Mouse (Mus musculus): ENCODE data around the gene Cstf3. TPM values are rescaled to one million over a fixed set of nuclear protein-coding genes. Genes with fewer than 3 reads are reported as not detected.

Cstf3 gene
- polyA plus RNA-seq, 2 experiments = 52.2 to 52.9 TPM

DNA sequence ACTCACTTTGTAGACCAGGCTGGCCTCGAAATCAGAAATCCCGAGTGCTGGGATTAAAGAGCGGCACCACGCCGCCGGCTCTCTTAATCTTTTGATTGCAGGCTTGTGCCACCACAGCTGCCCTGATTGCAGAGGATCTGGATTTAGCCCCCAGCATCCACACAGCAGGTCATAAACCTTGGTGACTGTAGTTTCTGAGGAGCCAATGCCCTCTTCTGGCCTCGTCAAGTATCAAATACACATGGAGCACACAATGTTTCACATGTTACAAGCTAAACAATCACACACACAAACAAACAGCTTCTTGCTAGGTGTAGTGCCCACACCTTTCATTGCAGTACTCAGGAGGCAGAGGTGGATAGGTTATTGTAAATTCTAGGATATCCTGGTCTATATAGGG, 6.1 kb upstream of the Cstf3 start:
- Histone ChIP-seq H3K4me1 (ENCODE audit: control insufficient read depth, insufficient read depth, low read length) (0 out of 2 replicates have a peak, but pooled peaks cover 2% of the 10 kb centered on the region), H3K36me3 (ENCODE audit: control insufficient read depth, insufficient read depth, low read length) (no peaks in the 10 kb centered on the region), H3K9me3 (ENCODE audit: control insufficient read depth, low read length) (no peaks in the 10 kb centered on the region), H3K9ac (ENCODE audit: low read depth, low read length, severe bottlenecking) (no peak overlapping the region), H3K4me2 (replicated peaks; ENCODE audit: low read depth, low read length, severe bottlenecking) (no peak overlapping the region), H3K27ac (replicated peaks; ENCODE audit: low read depth, low read length) (no peak overlapping the region), H3K27me3 (ENCODE audit: control insufficient read depth, insufficient read depth, low read length) (no peaks in the 10 kb centered on the region), H3K4me3 (replicated peaks; ENCODE audit: low read length) (no peak overlapping the region)
- no peak for TF ChIP-seq POLR2A (IDR thresholded peaks at IDR 0.05; ENCODE audit: borderline replicate concordance, extremely low read depth, insufficient read depth, insufficient read length)
- no peak for DNase-seq (ENCODE audit: low spot score)
- 52% methylated on average over 7 of the region's 7 CpGs for WGBS
- ATAC-seq (ENCODE audit: low FRiP score, low read depth) = no peak

DNA sequence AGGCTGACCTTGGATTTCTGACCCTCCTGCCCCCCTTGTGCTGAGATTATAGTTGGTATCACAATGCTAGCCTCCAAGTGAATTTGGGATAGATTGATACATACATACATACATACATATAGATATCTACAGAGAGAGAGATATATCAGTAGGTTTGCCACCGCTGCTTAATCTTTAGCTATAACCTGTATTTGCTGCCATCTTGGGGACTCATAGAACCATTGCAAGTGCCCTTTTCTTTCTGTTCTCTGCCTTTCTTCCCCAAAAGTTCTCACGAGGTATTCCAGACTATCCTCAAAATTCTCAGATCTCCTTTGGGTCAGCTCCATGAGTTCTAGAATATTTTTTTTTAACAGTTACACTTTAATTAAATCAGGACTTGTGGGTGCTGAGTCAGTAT, 4.7 kb upstream of the Cstf3 start:
- 53% methylated on average over 2 of the region's 2 CpGs for WGBS

DNA sequence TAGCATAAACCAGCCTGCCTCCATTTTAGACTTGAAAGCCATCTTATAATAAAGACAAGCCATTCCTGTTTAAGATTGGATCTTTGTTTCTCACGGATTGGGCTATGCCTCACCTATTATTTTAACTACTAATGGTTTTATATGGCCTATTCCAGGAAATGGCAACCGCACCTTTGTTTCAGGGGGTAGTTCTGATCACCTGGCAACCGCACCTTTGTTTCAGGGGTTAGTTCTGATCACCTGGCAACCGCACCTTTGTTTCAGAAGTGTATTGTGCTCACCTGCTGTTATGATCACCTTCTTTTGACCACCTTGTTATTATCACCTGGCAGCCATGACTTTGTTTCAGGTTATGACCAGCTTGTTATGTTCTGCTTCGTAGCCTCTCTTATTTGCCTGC, 1.8 kb upstream of the Cstf3 start:
- Histone ChIP-seq H3K27me3 (ENCODE audit: control insufficient read depth, insufficient read depth, low read length) (no peaks in the 10 kb centered on the region), H3K36me3 (ENCODE audit: control insufficient read depth, insufficient read depth, low read length) (no peaks in the 10 kb centered on the region), H3K4me2 (replicated peaks; ENCODE audit: low read depth, low read length, severe bottlenecking) (no peak overlapping the region), H3K9ac (ENCODE audit: low read depth, low read length, severe bottlenecking) (no peak overlapping the region), H3K9me3 (ENCODE audit: control insufficient read depth, low read length) (no peaks in the 10 kb centered on the region), H3K4me3 (replicated peaks; ENCODE audit: low read length) (no peak overlapping the region), H3K27ac (replicated peaks; ENCODE audit: low read depth, low read length) (no peak overlapping the region), H3K4me1 (ENCODE audit: control insufficient read depth, insufficient read depth, low read length) (peaks cover 13% of the 10 kb centered on the region)
- TF ChIP-seq POLR2A (IDR thresholded peaks at IDR 0.05; ENCODE audit: borderline replicate concordance, extremely low read depth, insufficient read depth, insufficient read length) = no peak
- WGBS = 94% methylated on average over 5 of the region's 5 CpGs
- ATAC-seq (ENCODE audit: low FRiP score, low read depth) (no peak), DNase-seq (ENCODE audit: low spot score) (no peak)

More for the DNA sequence above, 4.7 kb upstream of the Cstf3 start:
- Histone ChIP-seq H3K36me3 (ENCODE audit: control insufficient read depth, insufficient read depth, low read length) (no peaks in the 10 kb centered on the region), H3K4me3 (replicated peaks; ENCODE audit: low read length) (no peak overlapping the region), H3K4me1 (ENCODE audit: control insufficient read depth, insufficient read depth, low read length) (0 out of 2 replicates have a peak, but pooled peaks cover 3% of the 10 kb centered on the region), H3K27ac (replicated peaks; ENCODE audit: low read depth, low read length) (no peak overlapping the region), H3K9ac (ENCODE audit: low read depth, low read length, severe bottlenecking) (no peak overlapping the region), H3K9me3 (ENCODE audit: control insufficient read depth, low read length) (no peaks in the 10 kb centered on the region), H3K4me2 (replicated peaks; ENCODE audit: low read depth, low read length, severe bottlenecking) (no peak overlapping the region), H3K27me3 (ENCODE audit: control insufficient read depth, insufficient read depth, low read length) (no peaks in the 10 kb centered on the region)
- TF ChIP-seq POLR2A (IDR thresholded peaks at IDR 0.05; ENCODE audit: borderline replicate concordance, extremely low read depth, insufficient read depth, insufficient read length) = no peak
- no peak for ATAC-seq (ENCODE audit: low FRiP score, low read depth)
- DNase-seq (ENCODE audit: low spot score) = peak; percentile 69

DNA sequence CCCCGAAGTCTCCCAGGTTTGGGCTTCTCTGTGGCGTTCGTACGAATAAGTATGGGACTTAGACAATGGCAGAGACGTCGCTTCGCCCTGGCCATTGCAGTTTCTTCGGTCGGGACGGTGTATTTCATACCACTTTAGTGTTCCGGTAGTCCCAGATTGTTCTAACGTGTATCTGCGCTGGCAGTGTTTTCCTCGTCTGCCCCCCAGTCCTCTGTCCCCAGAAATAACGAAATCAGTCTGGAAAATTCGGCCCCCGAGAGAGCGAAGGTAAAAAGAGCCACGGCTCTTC, 450 bp downstream of the Cstf3 start:
- ATAC-seq (ENCODE audit: low FRiP score, low read depth) (no peak), DNase-seq (ENCODE audit: low spot score) (no peak)
- Histone ChIP-seq H3K4me3 (replicated peaks; ENCODE audit: low read length) (peak overlapping the region; percentile 85), H3K9ac (ENCODE audit: low read depth, low read length, severe bottlenecking) (peak overlapping the region; percentile 87), H3K4me2 (replicated peaks; ENCODE audit: low read depth, low read length, severe bottlenecking) (peak overlapping the region; percentile 73), H3K27ac (replicated peaks; ENCODE audit: low read depth, low read length) (peak overlapping the region; percentile 83), H3K9me3 (ENCODE audit: control insufficient read depth, low read length) (no peaks in the 10 kb centered on the region), H3K36me3 (ENCODE audit: control insufficient read depth, insufficient read depth, low read length) (no peaks in the 10 kb centered on the region), H3K4me1 (ENCODE audit: control insufficient read depth, insufficient read depth, low read length) (peaks cover 13% of the 10 kb centered on the region), H3K27me3 (ENCODE audit: control insufficient read depth, insufficient read depth, low read length) (no peaks in the 10 kb centered on the region)
- 0% methylated on average over 19 of the region's 19 CpGs for WGBS
- TF ChIP-seq POLR2A (IDR thresholded peaks at IDR 0.05; ENCODE audit: borderline replicate concordance, extremely low read depth, insufficient read depth, insufficient read length) = no peak

DNA sequence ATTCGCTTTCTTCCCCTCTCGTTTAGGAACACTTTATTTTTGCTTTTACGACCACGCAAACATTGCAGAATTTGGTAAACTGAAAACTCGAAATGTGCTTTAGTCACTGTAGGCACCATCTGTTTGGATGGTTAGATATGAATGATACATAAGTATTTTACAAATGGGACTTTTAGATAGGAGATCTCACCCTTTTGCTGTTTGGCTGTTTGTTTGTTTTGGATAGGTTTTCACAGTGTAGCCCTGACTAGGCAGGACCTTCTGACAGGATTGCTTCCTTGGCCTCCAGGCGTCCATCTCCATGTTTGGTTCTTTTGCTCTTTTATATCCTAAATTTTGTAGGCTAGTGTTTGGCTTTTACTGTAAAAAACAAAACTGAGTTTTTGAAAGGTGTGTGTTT, 818 bp downstream of the Cstf3 start:
- no peak for DNase-seq (ENCODE audit: low spot score)
- WGBS = under 1% methylated on average over 6 of the region's 6 CpGs
- TF ChIP-seq POLR2A (IDR thresholded peaks at IDR 0.05; ENCODE audit: borderline replicate concordance, extremely low read depth, insufficient read depth, insufficient read length) = no peak

DNA sequence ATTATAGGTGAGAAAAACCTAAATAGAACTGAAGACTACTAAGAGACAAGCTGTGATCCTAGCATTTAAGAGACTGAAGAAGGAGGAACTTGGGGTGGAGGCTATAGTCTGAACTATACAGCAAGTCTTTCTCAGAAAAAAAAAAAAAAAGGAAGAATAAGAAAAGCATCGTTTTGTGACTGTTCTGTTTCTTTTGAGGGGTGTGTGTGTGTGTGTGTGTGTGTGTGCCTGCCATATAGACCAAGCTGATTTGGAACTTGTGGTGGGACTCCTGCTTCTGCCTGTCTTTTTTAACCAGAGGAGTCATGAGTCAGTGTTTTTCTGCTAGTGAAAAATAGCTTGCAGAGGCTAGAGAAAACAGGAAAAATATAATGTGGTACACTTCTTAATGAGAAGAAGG, 4.7 kb downstream of the Cstf3 start:
- no peak overlapping the region for H3K27ac ChIP-seq (replicated peaks; ENCODE audit: low read depth, low read length)
- no peak overlapping the region for H3K9ac ChIP-seq (ENCODE audit: low read depth, low read length, severe bottlenecking)
- TF ChIP-seq POLR2A (IDR thresholded peaks at IDR 0.05; ENCODE audit: borderline replicate concordance, extremely low read depth, insufficient read depth, insufficient read length) = no peak

More for the DNA sequence above, 818 bp downstream of the Cstf3 start:
- peak overlapping the region; percentile 83; the same call in 1 of the 2 replicates for H3K27ac ChIP-seq (replicated peaks; ENCODE audit: low read depth, low read length)
- peak overlapping the region; percentile 87 for H3K9ac ChIP-seq (ENCODE audit: low read depth, low read length, severe bottlenecking)
- H3K36me3 ChIP-seq (ENCODE audit: control insufficient read depth, insufficient read depth, low read length) = no peaks in the 10 kb centered on the region
- H3K9me3 ChIP-seq (ENCODE audit: control insufficient read depth, low read length) = no peaks in the 10 kb centered on the region
- peak overlapping the region; percentile 85 for H3K4me3 ChIP-seq (replicated peaks; ENCODE audit: low read length)
- H3K4me2 ChIP-seq (replicated peaks; ENCODE audit: low read depth, low read length, severe bottlenecking) = peak overlapping the region; percentile 73
- ATAC-seq (ENCODE audit: low FRiP score, low read depth) = no peak
- peaks cover 13% of the 10 kb centered on the region for H3K4me1 ChIP-seq (ENCODE audit: control insufficient read depth, insufficient read depth, low read length)
- no peaks in the 10 kb centered on the region for H3K27me3 ChIP-seq (ENCODE audit: control insufficient read depth, insufficient read depth, low read length)

More for the DNA sequence above, 4.7 kb downstream of the Cstf3 start:
- peaks cover 9% of the 10 kb centered on the region for H3K4me1 ChIP-seq (ENCODE audit: control insufficient read depth, insufficient read depth, low read length)
- no peak for ATAC-seq (ENCODE audit: low FRiP score, low read depth)
- 60% methylated on average over 1 of the region's 1 CpGs for WGBS
- DNase-seq (ENCODE audit: low spot score) = no peak
- no peak overlapping the region for H3K4me3 ChIP-seq (replicated peaks; ENCODE audit: low read length)
- H3K27me3 ChIP-seq (ENCODE audit: control insufficient read depth, insufficient read depth, low read length) = no peaks in the 10 kb centered on the region
- no peak overlapping the region for H3K4me2 ChIP-seq (replicated peaks; ENCODE audit: low read depth, low read length, severe bottlenecking)
- peaks cover 3% of the 10 kb centered on the region; the same call in 1 of the 2 replicates for H3K36me3 ChIP-seq (ENCODE audit: control insufficient read depth, insufficient read depth, low read length)
- H3K9me3 ChIP-seq (ENCODE audit: control insufficient read depth, low read length) = no peaks in the 10 kb centered on the region
